Mouse (Mus musculus): ENCODE measurements around the gene Ntn5. TPM values are rescaled to one million over a fixed set of nuclear protein-coding genes. Genes with fewer than 3 reads are reported as not detected.

Ntn5 gene
- polyA plus RNA-seq, 1 experiment from 2014 or later, result 0.29 TPM

- Histone ChIP-seq H3K4me2 (replicated peaks; ENCODE audit: low read depth, low read length) (peak overlapping the region; percentile 84), H3K4me3 (ENCODE audit: low read length) (peak overlapping the region; percentile 97), H3K27ac (ENCODE audit: low read length) (no peak overlapping the region), H3K9me3 (ENCODE audit: low read length) (no peaks in the 10 kb centered on the region), H3K4me1 (ENCODE audit: insufficient read depth, low read length) (peaks cover 43% of the 10 kb centered on the region), H3K36me3 (ENCODE audit: insufficient read depth, low read length) (peaks cover 44% of the 10 kb centered on the region), H3K9ac (replicated peaks; ENCODE audit: low read length) (0 out of 2 replicates have a peak overlapping the region, but pooled peaks have one; percentile 5), H3K27me3 (ENCODE audit: insufficient read depth, low read length) (no peaks in the 10 kb centered on the region)
- no peak for ATAC-seq (ENCODE audit: low FRiP score, low TSS enrichment)
- WGBS, result 89% methylated on average over 3 of the region's 3 CpGs
Observed at GRCm38 (mm10) chr7:45716460-45716857, 32.6 kb downstream of the Ntn5 start.

- Histone ChIP-seq H3K27me3 (ENCODE audit: insufficient read depth, low read length) (no peaks in the 10 kb centered on the region), H3K9me3 (ENCODE audit: low read length) (no peaks in the 10 kb centered on the region), H3K9ac (replicated peaks; ENCODE audit: low read length) (peak overlapping the region; percentile 99), H3K27ac (ENCODE audit: low read length) (peak overlapping the region; percentile 86), H3K4me2 (replicated peaks; ENCODE audit: low read depth, low read length) (peak overlapping the region; percentile 84), H3K4me1 (ENCODE audit: insufficient read depth, low read length) (peaks cover 43% of the 10 kb centered on the region), H3K4me3 (ENCODE audit: low read length) (peak overlapping the region; percentile 97), H3K36me3 (ENCODE audit: insufficient read depth, low read length) (peaks cover 42% of the 10 kb centered on the region)
- WGBS, result 9% methylated on average over 31 of the region's 31 CpGs
- ATAC-seq (ENCODE audit: low FRiP score, low TSS enrichment), result peak; percentile 4
Observed at GRCm38 (mm10) chr7:45716952-45717917, 33.4 kb downstream of the Ntn5 start.

GRCm38 (mm10) chr7:45717918-45718297 is 34.1 kb downstream of the Ntn5 start, which contains the start of gene Sphk2:
Sphk2 (minus strand) TSS chr7:45718002.
- Histone ChIP-seq H3K36me3 (ENCODE audit: insufficient read depth, low read length) (peaks cover 42% of the 10 kb centered on the region), H3K4me2 (replicated peaks; ENCODE audit: low read depth, low read length) (peak within 1 kb of the TSS; percentile 89), H3K9ac (replicated peaks; ENCODE audit: low read length) (peak within 1 kb of the TSS; percentile 99), H3K4me1 (ENCODE audit: insufficient read depth, low read length) (peaks cover 43% of the 10 kb centered on the region), H3K27me3 (ENCODE audit: insufficient read depth, low read length) (no peaks in the 10 kb centered on the region), H3K9me3 (ENCODE audit: low read length) (no peaks in the 10 kb centered on the region), H3K4me3 (ENCODE audit: low read length) (peak within 1 kb of the TSS; percentile 97), H3K27ac (ENCODE audit: low read length) (peak within 1 kb of the TSS; percentile 91)
- peak; percentile 60 for ATAC-seq (ENCODE audit: low FRiP score, low TSS enrichment)
- WGBS, result under 1% methylated on average over 41 of the region's 41 CpGs

GRCm38 (mm10) chr7:45718331-45718730 is 34.5 kb downstream of the Ntn5 start:
- Histone ChIP-seq H3K9me3 (ENCODE audit: low read length) (no peaks in the 10 kb centered on the region), H3K4me2 (replicated peaks; ENCODE audit: low read depth, low read length) (peak overlapping the region; percentile 89), H3K36me3 (ENCODE audit: insufficient read depth, low read length) (peaks cover 42% of the 10 kb centered on the region), H3K4me3 (ENCODE audit: low read length) (peak overlapping the region; percentile 97), H3K4me1 (ENCODE audit: insufficient read depth, low read length) (peaks cover 43% of the 10 kb centered on the region), H3K27me3 (ENCODE audit: insufficient read depth, low read length) (no peaks in the 10 kb centered on the region), H3K9ac (replicated peaks; ENCODE audit: low read length) (peak overlapping the region; percentile 99), H3K27ac (ENCODE audit: low read length) (peak overlapping the region; percentile 91)
- WGBS, result under 1% methylated on average over 20 of the region's 20 CpGs
- ATAC-seq (ENCODE audit: low FRiP score, low TSS enrichment), result no peak

GRCm38 (mm10) chr7:45719180-45719579 is 35.4 kb downstream of the Ntn5 start:
- peaks cover 49% of the 10 kb centered on the region for H3K36me3 ChIP-seq (ENCODE audit: insufficient read depth, low read length)
- peak overlapping the region; percentile 91; the same call in 1 of the 2 replicates for H3K27ac ChIP-seq (ENCODE audit: low read length)
- no peak for ATAC-seq (ENCODE audit: low FRiP score, low TSS enrichment)
- H3K4me3 ChIP-seq (ENCODE audit: low read length), result peak overlapping the region; percentile 97
- H3K27me3 ChIP-seq (ENCODE audit: insufficient read depth, low read length), result no peaks in the 10 kb centered on the region
- peak overlapping the region; percentile 89 for H3K4me2 ChIP-seq (replicated peaks; ENCODE audit: low read depth, low read length)
- H3K9me3 ChIP-seq (ENCODE audit: low read length), result no peaks in the 10 kb centered on the region
- H3K4me1 ChIP-seq (ENCODE audit: insufficient read depth, low read length), result peaks cover 37% of the 10 kb centered on the region
- 82% methylated on average over 10 of the region's 10 CpGs for WGBS
- peak overlapping the region; percentile 99 for H3K9ac ChIP-seq (replicated peaks; ENCODE audit: low read length)

- Histone ChIP-seq H3K4me3 (ENCODE audit: low read length) (no peak overlapping the region), H3K9me3 (ENCODE audit: low read length) (no peaks in the 10 kb centered on the region), H3K36me3 (ENCODE audit: insufficient read depth, low read length) (peaks cover 54% of the 10 kb centered on the region), H3K27me3 (ENCODE audit: insufficient read depth, low read length) (no peaks in the 10 kb centered on the region), H3K27ac (ENCODE audit: low read length) (no peak overlapping the region), H3K4me2 (replicated peaks; ENCODE audit: low read depth, low read length) (0 out of 2 replicates have a peak overlapping the region, but pooled peaks have one; percentile 89), H3K4me1 (ENCODE audit: insufficient read depth, low read length) (peaks cover 32% of the 10 kb centered on the region), H3K9ac (replicated peaks; ENCODE audit: low read length) (peak overlapping the region; percentile 99; the same call in 1 of the 2 replicates)
- 89% methylated on average over 13 of the region's 16 CpGs for WGBS
- ATAC-seq (ENCODE audit: low FRiP score, low TSS enrichment), result no peak
Observed at GRCm38 (mm10) chr7:45719738-45720412, 36.1 kb downstream of the Ntn5 start.

- peaks cover 60% of the 10 kb centered on the region for H3K36me3 ChIP-seq (ENCODE audit: insufficient read depth, low read length)
- no peak within 1 kb of the TSS for H3K27ac ChIP-seq (ENCODE audit: low read length)
- no peak for ATAC-seq (ENCODE audit: low FRiP score, low TSS enrichment)
- no peak within 1 kb of the TSS for H3K4me3 ChIP-seq (ENCODE audit: low read length)
- no peaks in the 10 kb centered on the region for H3K27me3 ChIP-seq (ENCODE audit: insufficient read depth, low read length)
- H3K9ac ChIP-seq (replicated peaks; ENCODE audit: low read length), result no peak within 1 kb of the TSS
- H3K4me2 ChIP-seq (replicated peaks; ENCODE audit: low read depth, low read length), result no peak within 1 kb of the TSS
- WGBS, result 81% methylated on average over 14 of the region's 14 CpGs
- H3K9me3 ChIP-seq (ENCODE audit: low read length), result no peaks in the 10 kb centered on the region
- peaks cover 29% of the 10 kb centered on the region for H3K4me1 ChIP-seq (ENCODE audit: insufficient read depth, low read length)
Observed at GRCm38 (mm10) chr7:45720413-45721233, 36.8 kb downstream of the Ntn5 start, which contains the start of gene Fam83e. Fam83e (plus strand) TSS chr7:45721212.

- Histone ChIP-seq H3K36me3 (ENCODE audit: insufficient read depth, low read length) (peaks cover 66% of the 10 kb centered on the region), H3K4me2 (replicated peaks; ENCODE audit: low read depth, low read length) (no peak overlapping the region), H3K9me3 (ENCODE audit: low read length) (no peaks in the 10 kb centered on the region), H3K9ac (replicated peaks; ENCODE audit: low read length) (no peak overlapping the region), H3K27ac (ENCODE audit: low read length) (no peak overlapping the region), H3K4me3 (ENCODE audit: low read length) (no peak overlapping the region), H3K4me1 (ENCODE audit: insufficient read depth, low read length) (peaks cover 23% of the 10 kb centered on the region), H3K27me3 (ENCODE audit: insufficient read depth, low read length) (no peaks in the 10 kb centered on the region)
- no peak for ATAC-seq (ENCODE audit: low FRiP score, low TSS enrichment)
- WGBS, result 84% methylated on average over 7 of the region's 7 CpGs
Observed at GRCm38 (mm10) chr7:45721234-45721571, 37.4 kb downstream of the Ntn5 start.

GRCm38 (mm10) chr7:45721642-45722347 is 38.0 kb downstream of the Ntn5 start:
- H3K4me1 ChIP-seq (ENCODE audit: insufficient read depth, low read length), result peaks cover 17% of the 10 kb centered on the region
- H3K4me3 ChIP-seq (ENCODE audit: low read length), result no peak overlapping the region
- no peak overlapping the region for H3K27ac ChIP-seq (ENCODE audit: low read length)
- peaks cover 72% of the 10 kb centered on the region for H3K36me3 ChIP-seq (ENCODE audit: insufficient read depth, low read length)
- WGBS, result 57% methylated on average over 13 of the region's 13 CpGs
- no peaks in the 10 kb centered on the region for H3K27me3 ChIP-seq (ENCODE audit: insufficient read depth, low read length)
- H3K9me3 ChIP-seq (ENCODE audit: low read length), result no peaks in the 10 kb centered on the region
- no peak for ATAC-seq (ENCODE audit: low FRiP score, low TSS enrichment)
- H3K9ac ChIP-seq (replicated peaks; ENCODE audit: low read length), result no peak overlapping the region
- H3K4me2 ChIP-seq (replicated peaks; ENCODE audit: low read depth, low read length), result no peak overlapping the region

Data from kidney, embryonic 16.5 days (tissue).